Mouse (Mus musculus): ENCODE results near the gene Surf4. TPM values are rescaled to one million over a fixed set of nuclear protein-coding genes. Genes with fewer than 3 reads are reported as not detected.

Gene Surf4
- total RNA-seq (2021) = 10 to 100 TPM; 80.9 to 87.1 TPM
- 124 and 155 TPM in 2 replicates for polyA plus RNA-seq (2012; rRNA removed)
- long read RNA-seq, transcript Surf4-201 (6 exons, 3,281 nt) = major isoform, 133 of 146 reads
- long read RNA-seq, partial matches to known transcripts = 2 of 146 reads
- long read RNA-seq, other reads (novel, unspliced or antisense) = 11 of 146 reads

DNA sequence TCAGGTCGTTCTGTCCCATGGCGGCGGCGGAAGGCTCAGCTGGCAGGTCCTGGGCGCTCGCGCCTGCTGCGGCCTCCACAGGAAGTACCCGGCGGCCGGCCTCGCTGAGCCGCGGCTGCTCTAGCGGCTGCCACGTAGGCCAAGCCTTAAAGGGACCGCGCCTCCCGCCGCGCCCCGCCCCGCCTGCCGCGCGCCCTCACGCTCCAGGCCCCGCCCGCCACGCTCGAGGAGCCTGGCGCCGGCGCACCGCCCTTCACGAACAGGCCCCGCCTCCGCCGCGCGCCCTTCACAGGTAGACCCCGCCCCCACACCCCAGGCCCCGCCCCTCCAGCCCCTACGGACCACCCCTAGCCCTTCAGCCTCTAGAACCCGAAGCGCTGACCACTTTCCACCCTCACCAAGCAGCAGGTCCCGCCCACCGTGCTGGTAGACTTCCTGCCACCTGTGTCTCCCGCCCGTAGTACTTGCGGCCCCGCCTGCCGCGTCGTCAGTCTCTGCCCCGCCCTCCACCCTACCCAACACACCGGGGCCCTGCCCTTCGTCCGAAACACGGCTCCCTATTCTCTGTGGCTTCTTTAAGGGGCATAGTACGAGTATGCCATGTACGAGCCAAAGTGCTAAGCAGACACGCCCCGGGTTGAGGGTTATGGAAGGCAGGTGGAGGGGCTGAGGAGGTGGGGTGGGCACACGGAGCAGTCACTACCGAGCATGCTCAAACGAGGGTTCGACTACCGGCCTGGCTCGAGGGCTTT is at the start of gene Surf4, which contains the start of gene Stkld1:
Gene Surf4 (minus strand): TSS at position 625 of the 752 bp plus-strand sequence.
Gene Stkld1 (plus strand): TSS at position 744 of the 752 bp plus-strand sequence.
- intact Hi-C loops (cut with DNase I) = loop anchor here (5.0 to 10.0 kb wide), 2 partner anchors 79 to 301 kb away; no protein-coding TSS in a partner anchor

DNA sequence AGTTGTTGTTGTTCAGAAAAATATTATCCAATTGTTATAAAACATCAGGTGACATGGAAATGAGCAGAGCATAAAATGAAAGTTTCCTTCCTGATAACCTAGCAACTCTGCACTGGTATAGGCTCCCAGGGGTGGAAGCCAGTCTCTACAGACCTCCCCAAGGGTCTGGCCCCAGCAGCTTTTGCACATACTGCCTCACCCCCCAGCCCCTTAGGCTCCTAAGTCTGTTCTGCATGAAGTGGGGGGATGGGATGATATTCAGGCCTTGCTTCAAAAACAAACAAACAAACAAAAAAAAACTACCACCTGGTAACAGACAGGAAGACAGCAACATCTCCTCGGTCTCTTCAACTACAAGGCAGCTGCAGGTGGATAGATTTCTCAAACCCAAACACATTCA is 46.6 kb upstream of the Surf4 start:
- H3K36me3 ChIP-seq (ENCODE audit: control insufficient read depth, insufficient read depth, low read length) = no peaks in the 10 kb centered on the region
- H3K4me1 ChIP-seq (ENCODE audit: control insufficient read depth, insufficient read depth, low read length) = no peaks in the 10 kb centered on the region
- no peak overlapping the region for H3K4me3 ChIP-seq
- H3K9ac ChIP-seq (ENCODE audit: low read depth, low read length) = no peak overlapping the region
- intact Hi-C loops (cut with DNase I) = no loop called here
- TF ChIP-seq CTCF (IDR thresholded peaks at IDR 0.05) (no peak), EP300 (IDR thresholded peaks at IDR 0.05; ENCODE audit: insufficient read depth, low read depth, low read length) (no peak), POLR2A (IDR thresholded peaks at IDR 0.05; ENCODE audit: insufficient read depth, low read depth, low read length) (no peak)
- 58% methylated on average over 1 of the region's 1 CpGs for WGBS
- H3K79me2 ChIP-seq (replicated peaks; ENCODE audit: control insufficient read depth, insufficient read depth, low read length) = no peaks in the 10 kb centered on the region
- no peaks in the 10 kb centered on the region for H3K27me3 ChIP-seq (ENCODE audit: control insufficient read depth, insufficient read depth, low read length)
- H3K27ac ChIP-seq = no peak overlapping the region
- no peak for DNase-seq

More for the DNA sequence above, at the start of gene Surf4, which contains the start of gene Stkld1:
- TF ChIP-seq POLR2A (IDR thresholded peaks at IDR 0.05; ENCODE audit: insufficient read depth, low read depth, low read length) (peak; percentile 77), EP300 (IDR thresholded peaks at IDR 0.05; ENCODE audit: insufficient read depth, low read depth, low read length) (no peak), CTCF (IDR thresholded peaks at IDR 0.05) (peak; percentile 27)
- Histone ChIP-seq H3K4me3 (peak within 1 kb of the TSS; percentile 67), H3K9ac (ENCODE audit: low read depth, low read length) (peak within 1 kb of the TSS; percentile 99), H3K27ac (peak within 1 kb of the TSS; percentile 92), H3K79me2 (replicated peaks; ENCODE audit: control insufficient read depth, insufficient read depth, low read length) (peaks cover 3% of the 10 kb centered on the region; the same call in 1 of the 2 replicates), H3K36me3 (ENCODE audit: control insufficient read depth, insufficient read depth, low read length) (peaks cover 2% of the 10 kb centered on the region; the same call in 1 of the 2 replicates), H3K27me3 (ENCODE audit: control insufficient read depth, insufficient read depth, low read length) (no peaks in the 10 kb centered on the region), H3K4me1 (ENCODE audit: control insufficient read depth, insufficient read depth, low read length) (peaks cover 8% of the 10 kb centered on the region)
- DNase-seq = peak; percentile 95 to 97
- under 1% methylated on average over 60 of the region's 70 CpGs for WGBS

DNA sequence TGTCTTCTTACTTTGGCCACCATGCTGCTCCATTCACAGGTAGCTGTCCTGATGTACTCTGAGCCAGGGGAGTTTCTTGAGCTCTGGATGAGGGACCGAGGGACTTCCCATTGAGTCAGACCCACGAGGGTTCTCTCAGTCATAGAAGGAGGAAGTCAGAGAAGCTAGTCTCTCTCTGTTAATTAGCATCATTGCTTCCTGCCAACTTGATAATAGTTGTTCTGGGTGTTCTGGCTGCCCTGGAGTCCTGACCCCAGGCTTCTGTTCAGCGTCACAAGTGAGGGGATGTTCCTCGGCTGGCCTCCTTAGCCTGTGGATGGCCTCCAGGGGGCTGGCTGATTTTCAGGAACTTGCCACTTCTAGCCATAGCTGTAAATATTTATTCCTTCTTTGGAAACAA is 40.2 kb upstream of the Surf4 start:
- Histone ChIP-seq H3K4me1 (ENCODE audit: control insufficient read depth, insufficient read depth, low read length) (no peaks in the 10 kb centered on the region), H3K4me3 (no peak overlapping the region), H3K9ac (ENCODE audit: low read depth, low read length) (no peak overlapping the region), H3K36me3 (ENCODE audit: control insufficient read depth, insufficient read depth, low read length) (no peaks in the 10 kb centered on the region), H3K27me3 (ENCODE audit: control insufficient read depth, insufficient read depth, low read length) (no peaks in the 10 kb centered on the region; the same call in 1 of the 2 replicates), H3K27ac (no peak overlapping the region), H3K79me2 (replicated peaks; ENCODE audit: control insufficient read depth, insufficient read depth, low read length) (no peaks in the 10 kb centered on the region)
- TF ChIP-seq POLR2A (IDR thresholded peaks at IDR 0.05; ENCODE audit: insufficient read depth, low read depth, low read length) (no peak), EP300 (IDR thresholded peaks at IDR 0.05; ENCODE audit: insufficient read depth, low read depth, low read length) (no peak), CTCF (IDR thresholded peaks at IDR 0.05) (no peak)
- WGBS = 12% methylated on average over 4 of the region's 4 CpGs
- intact Hi-C loops (cut with DNase I) = no loop called here
- no peak for DNase-seq

- H3K27ac ChIP-seq = no peak within 1 kb of the TSS
- TF ChIP-seq EP300 (IDR thresholded peaks at IDR 0.05; ENCODE audit: insufficient read depth, low read depth, low read length) (no peak), POLR2A (IDR thresholded peaks at IDR 0.05; ENCODE audit: insufficient read depth, low read depth, low read length) (no peak), CTCF (IDR thresholded peaks at IDR 0.05) (no peak)
- no peak for DNase-seq
- no peak within 1 kb of the TSS for H3K9ac ChIP-seq (ENCODE audit: low read depth, low read length)
- intact Hi-C loops (cut with DNase I) = no loop called here
- WGBS = 64% methylated on average over 3 of the region's 3 CpGs
- no peak within 1 kb of the TSS for H3K4me3 ChIP-seq
- H3K79me2 ChIP-seq (replicated peaks; ENCODE audit: control insufficient read depth, insufficient read depth, low read length) = no peaks in the 10 kb centered on the region
- H3K27me3 ChIP-seq (ENCODE audit: control insufficient read depth, insufficient read depth, low read length) = no peaks in the 10 kb centered on the region; the same call in 1 of the 2 replicates
- no peaks in the 10 kb centered on the region for H3K4me1 ChIP-seq (ENCODE audit: control insufficient read depth, insufficient read depth, low read length)
- no peaks in the 10 kb centered on the region for H3K36me3 ChIP-seq (ENCODE audit: control insufficient read depth, insufficient read depth, low read length)
Observed at GRCm38 (mm10) chr2:26973116-26973515, 39.4 kb upstream of the Surf4 start, which contains the start of gene Adamts13. Adamts13 (plus strand) TSS chr2:26973416.

GRCm38 (mm10) chr2:26967262-26967661 is 33.5 kb upstream of the Surf4 start:
- no peak for DNase-seq
- Histone ChIP-seq H3K27me3 (ENCODE audit: control insufficient read depth, insufficient read depth, low read length) (no peaks in the 10 kb centered on the region), H3K27ac (no peak overlapping the region), H3K36me3 (ENCODE audit: control insufficient read depth, insufficient read depth, low read length) (peaks cover 2% of the 10 kb centered on the region; the same call in 1 of the 2 replicates), H3K9ac (ENCODE audit: low read depth, low read length) (no peak overlapping the region), H3K4me1 (ENCODE audit: control insufficient read depth, insufficient read depth, low read length) (peaks cover 1% of the 10 kb centered on the region; the same call in 1 of the 2 replicates), H3K4me3 (no peak overlapping the region), H3K79me2 (replicated peaks; ENCODE audit: control insufficient read depth, insufficient read depth, low read length) (no peaks in the 10 kb centered on the region)
- intact Hi-C loops (cut with DNase I) = no loop called here
- 66% methylated on average over 2 of the region's 2 CpGs for WGBS
- peak; percentile 40 for TF ChIP-seq CTCF (IDR thresholded peaks at IDR 0.05)
- no peak for TF ChIP-seq EP300 (IDR thresholded peaks at IDR 0.05; ENCODE audit: insufficient read depth, low read depth, low read length)
